Mouse (Mus musculus) heart, embryonic 16.5 days (tissue): Measurements from ENCODE around the gene Arhgap18. TPM values are rescaled to one million over a fixed set of nuclear protein-coding genes. Genes with fewer than 3 reads are reported as not detected.

Experiments used
- ATAC-seq: fragments of 200-750 bp; cut with Nextera tagmentation; replicated peaks from 2 replicates; pipeline ENCODE4 v1.8.0; 2017; ENCODE audit warnings: moderate number of reproducible peaks; ENCODE audit not compliant: insufficient read depth, low FRiP score; ENCODE audit errors: extremely low read depth
- H3K27ac ChIP-seq: fragments of 300-500 bp; sonication (generic); 2 replicates; pipeline ENCODE4 v1.5.1; 2014; ENCODE audit warnings: mild to moderate bottlenecking, low read length, control low read depth, moderate library complexity
- H3K27me3 ChIP-seq: fragments of 300-500 bp; sonication (generic); 2 replicates; pipeline ENCODE4 v1.6.1; 2014; ENCODE audit warnings: low read length, mixed read lengths; ENCODE audit not compliant: control insufficient read depth, insufficient read depth
- H3K36me3 ChIP-seq: fragments of 300-500 bp; sonication (generic); 2 replicates; pipeline ENCODE4 v1.6.1; 2014; ENCODE audit not compliant: control insufficient read depth, insufficient read depth
- H3K4me1 ChIP-seq: fragments of 300-500 bp; sonication (generic); 2 replicates; pipeline ENCODE4 v1.6.1; 2014; ENCODE audit warnings: low read length, mixed read lengths; ENCODE audit not compliant: control insufficient read depth, insufficient read depth
- H3K4me2 ChIP-seq: fragments of 300-500 bp; sonication (generic); 2 replicates; pipeline ENCODE4 v1.6.1; 2014; ENCODE audit warnings: low read depth, mild to moderate bottlenecking, control low read depth, low read length
- H3K4me3 ChIP-seq: fragments of 300-500 bp; sonication (generic); 2 replicates; pipeline ENCODE4 v1.5.1; 2014; ENCODE audit warnings: mild to moderate bottlenecking, control low read depth, low read length
- H3K9ac ChIP-seq: fragments of 300-500 bp; sonication (generic); 2 replicates; pipeline ENCODE4 v1.6.1; 2014; ENCODE audit warnings: low read length, control low read depth
- H3K9me3 ChIP-seq: fragments of 300-500 bp; sonication (generic); replicated peaks from 2 replicates; pipeline ENCODE4 v1.6.1; 2016; ENCODE audit warnings: low read length; ENCODE audit not compliant: control insufficient read depth
- WGBS: fragments of 180-500 bp; shearing (Covaris S2); extraction: QIAGEN DNeasy Blood & Tissue Kit; methylation state at CpG from one replicate; pipeline ENCODE4 v1.1.7; 2014; 5-methylcytosine and 5-hydroxymethylcytosine counted together
- polyA plus RNA-seq: library from polyadenylated mRNA; unstranded; fragments of >200 nt; fragmentation: Nextera tagmentation; extraction: Ambion mirVana; gene quantifications from 2 replicates; pipeline ENCODE4 v1.2.1, GENCODE M21; 2015

Arhgap18 gene
- polyA plus RNA-seq, 1 experiment from 2014 or later: 39.6 TPM

GRCm38 (mm10) chr10:26772624-26773540, 19.7 kb downstream of the Arhgap18 start:
- Histone ChIP-seq H3K4me3 (peak overlapping the region; percentile 91), H3K36me3 (no peaks in the 10 kb centered on the region), H3K4me1 (peaks cover 27% of the 10 kb centered on the region), H3K27ac (peak overlapping the region; percentile 99), H3K4me2 (peak overlapping the region; percentile 92), H3K9ac (peak overlapping the region; percentile 89), H3K27me3 (no peaks in the 10 kb centered on the region), H3K9me3 (0 out of 2 replicates have a peak, but pooled peaks cover 3% of the 10 kb centered on the region)
- WGBS: under 1% methylated on average over 22 of the region's 22 CpGs
- peak; percentile 89 for ATAC-seq

- WGBS: 43% methylated on average over 5 of the region's 5 CpGs
- no peak for ATAC-seq
- Histone ChIP-seq H3K36me3 (no peaks in the 10 kb centered on the region), H3K27me3 (no peaks in the 10 kb centered on the region), H3K9me3 (0 out of 2 replicates have a peak, but pooled peaks cover 3% of the 10 kb centered on the region), H3K4me2 (peak overlapping the region; percentile 92), H3K4me3 (peak overlapping the region; percentile 91), H3K27ac (peak overlapping the region; percentile 99), H3K4me1 (peaks cover 21% of the 10 kb centered on the region), H3K9ac (peak overlapping the region; percentile 89)
Observed at GRCm38 (mm10) chr10:26773541-26773940, 20.3 kb downstream of the Arhgap18 start.

- 65% methylated on average over 1 of the region's 1 CpGs for WGBS
Observed at GRCm38 (mm10) chr10:26774266-26774665, 21.0 kb downstream of the Arhgap18 start.

GRCm38 (mm10) chr10:26776443-26776842, 23.2 kb downstream of the Arhgap18 start:
- Histone ChIP-seq H3K27me3 (no peaks in the 10 kb centered on the region), H3K9me3 (no peaks in the 10 kb centered on the region), H3K4me1 (peaks cover 37% of the 10 kb centered on the region), H3K36me3 (no peaks in the 10 kb centered on the region), H3K27ac (no peak overlapping the region), H3K4me3 (no peak overlapping the region), H3K4me2 (no peak overlapping the region), H3K9ac (no peak overlapping the region)
- ATAC-seq: no peak

More at GRCm38 (mm10) chr10:26774266-26774665, 21.0 kb downstream of the Arhgap18 start:
- Histone ChIP-seq H3K9ac (peak overlapping the region; percentile 89), H3K27me3 (no peaks in the 10 kb centered on the region), H3K4me2 (peak overlapping the region; percentile 92), H3K9me3 (0 out of 2 replicates have a peak, but pooled peaks cover 3% of the 10 kb centered on the region), H3K36me3 (no peaks in the 10 kb centered on the region), H3K4me1 (peaks cover 24% of the 10 kb centered on the region), H3K4me3 (peak overlapping the region; percentile 91), H3K27ac (peak overlapping the region; percentile 99)
- ATAC-seq: no peak

- H3K4me3 ChIP-seq: no peak overlapping the region
- 47% methylated on average over 3 of the region's 3 CpGs for whole genome bisulfite sequencing
- H3K27ac ChIP-seq: no peak overlapping the region
- no peaks in the 10 kb centered on the region for H3K36me3 ChIP-seq
- no peak overlapping the region for H3K4me2 ChIP-seq
- no peaks in the 10 kb centered on the region for H3K27me3 ChIP-seq
- no peaks in the 10 kb centered on the region for H3K9me3 ChIP-seq
- no peak overlapping the region for H3K9ac ChIP-seq
- no peak for ATAC-seq
- peaks cover 25% of the 10 kb centered on the region for H3K4me1 ChIP-seq
Observed at GRCm38 (mm10) chr10:26780581-26780980, 27.4 kb downstream of the Arhgap18 start.

- ATAC-seq: no peak
- Histone ChIP-seq H3K27ac (no peak overlapping the region), H3K27me3 (no peaks in the 10 kb centered on the region), H3K9ac (no peak overlapping the region), H3K4me3 (no peak overlapping the region), H3K4me1 (no peaks in the 10 kb centered on the region), H3K36me3 (no peaks in the 10 kb centered on the region), H3K4me2 (no peak overlapping the region), H3K9me3 (no peaks in the 10 kb centered on the region)
- WGBS: 92% methylated on average over 2 of the region's 2 CpGs
Observed at GRCm38 (mm10) chr10:26789680-26790079, 36.5 kb downstream of the Arhgap18 start.

GRCm38 (mm10) chr10:26791810-26792209, 38.6 kb downstream of the Arhgap18 start:
- ATAC-seq: no peak
- H3K4me2 ChIP-seq: no peak overlapping the region
- H3K27ac ChIP-seq: no peak overlapping the region
- H3K9me3 ChIP-seq: no peaks in the 10 kb centered on the region
- H3K9ac ChIP-seq: no peak overlapping the region
- H3K4me3 ChIP-seq: no peak overlapping the region
- no peaks in the 10 kb centered on the region for H3K27me3 ChIP-seq
- 0 out of 2 replicates have a peak, but pooled peaks cover under 1% of the 10 kb centered on the region for H3K4me1 ChIP-seq
- 70% methylated on average over 3 of the region's 3 CpGs for WGBS
- no peaks in the 10 kb centered on the region for H3K36me3 ChIP-seq

- Histone ChIP-seq H3K4me3 (no peak overlapping the region), H3K27ac (no peak overlapping the region), H3K9ac (no peak overlapping the region), H3K4me2 (no peak overlapping the region), H3K27me3 (no peaks in the 10 kb centered on the region), H3K36me3 (no peaks in the 10 kb centered on the region), H3K4me1 (peaks cover 9% of the 10 kb centered on the region), H3K9me3 (no peaks in the 10 kb centered on the region)
- WGBS: 88% methylated on average over 8 of the region's 8 CpGs
- ATAC-seq: no peak
Observed at GRCm38 (mm10) chr10:26793013-26793412, 39.8 kb downstream of the Arhgap18 start.
